Mouse (Mus musculus) v-Abl transformed pro-B cells (cell line): ENCODE measurements around the gene Zbtb24.

Experiments used
- in situ Hi-C, 2 experiments: fragments of 400-800 bp; cut with MboI; formaldehyde crosslinking; loops; one replicate each; pipeline ENCODE4 v1.15.1; 2025; ENCODE audit not compliant: unreplicated experiment in 2 of 2

The Zbtb24 gene

DNA sequence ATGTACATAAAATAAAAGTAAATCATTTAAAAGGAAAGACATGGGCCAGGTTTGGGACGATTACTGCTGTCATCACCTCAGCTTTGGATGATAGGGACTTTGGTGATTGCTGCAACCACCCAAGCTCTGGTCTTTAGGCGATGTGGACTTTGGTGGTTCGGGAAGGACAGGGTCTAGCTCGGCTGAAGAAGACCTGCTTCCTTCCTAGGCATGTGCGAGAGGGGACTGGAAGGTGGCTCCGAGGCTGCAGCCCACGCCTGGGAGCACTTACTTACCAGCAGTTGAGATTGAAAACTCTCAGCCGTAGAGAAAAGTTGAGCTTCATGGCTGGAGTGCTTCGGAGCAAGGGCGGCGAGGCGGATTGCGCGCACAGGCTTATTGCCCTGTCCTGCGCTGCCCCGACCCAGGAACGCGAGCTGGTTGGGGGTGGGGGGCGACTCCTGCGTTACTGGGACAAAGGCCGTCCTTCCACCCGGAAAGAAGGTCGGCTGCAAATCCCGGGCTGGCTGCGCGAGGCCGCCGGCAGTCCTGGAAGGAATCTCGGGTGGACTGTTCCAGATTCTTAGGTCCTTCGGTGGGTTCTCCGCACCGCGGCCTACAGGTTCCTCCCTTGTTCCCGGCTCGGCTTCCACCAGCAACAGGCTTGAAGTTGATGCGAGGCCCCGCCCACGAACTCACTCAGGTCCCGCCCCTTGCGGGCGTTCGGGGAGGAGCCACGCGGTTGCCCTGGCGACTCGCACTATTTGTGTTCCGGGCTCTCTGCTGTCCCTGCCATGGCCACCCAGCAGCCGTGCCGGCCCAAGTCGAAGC is 39.7 kb downstream of the Zbtb24 start, which contains the start of the genes Smpd2 and Ppil6:
Gene Smpd2, minus strand, starts transcription at position 662 of the 810 bp plus-strand sequence.
Gene Ppil6, plus strand, starts transcription at position 732 of the 810 bp plus-strand sequence.
- in situ Hi-C loops, result loop anchor here in 1 of 2 experiments (5.0 kb wide), 1 partner anchor 43 kb away; no protein-coding TSS in a partner anchor

DNA sequence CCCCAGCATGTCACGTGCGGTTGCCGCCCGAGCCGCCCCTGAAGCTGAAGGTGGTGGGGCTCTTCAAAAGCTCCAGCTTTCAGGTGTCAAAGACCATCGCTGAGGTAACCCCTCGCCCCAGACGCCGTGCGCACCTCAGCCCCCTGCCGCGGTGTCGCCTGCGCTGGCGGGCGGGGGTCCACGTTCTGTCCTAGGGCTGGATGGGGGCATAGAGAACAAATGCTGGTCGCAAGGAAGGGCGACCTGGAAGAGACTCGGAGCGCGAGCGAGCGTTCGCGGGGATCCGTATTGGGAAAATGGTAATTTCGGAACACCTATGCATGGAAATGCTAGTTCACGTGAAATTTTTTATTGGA is 40.3 kb downstream of the Zbtb24 start:
- in situ Hi-C loops, result no loop called here

DNA sequence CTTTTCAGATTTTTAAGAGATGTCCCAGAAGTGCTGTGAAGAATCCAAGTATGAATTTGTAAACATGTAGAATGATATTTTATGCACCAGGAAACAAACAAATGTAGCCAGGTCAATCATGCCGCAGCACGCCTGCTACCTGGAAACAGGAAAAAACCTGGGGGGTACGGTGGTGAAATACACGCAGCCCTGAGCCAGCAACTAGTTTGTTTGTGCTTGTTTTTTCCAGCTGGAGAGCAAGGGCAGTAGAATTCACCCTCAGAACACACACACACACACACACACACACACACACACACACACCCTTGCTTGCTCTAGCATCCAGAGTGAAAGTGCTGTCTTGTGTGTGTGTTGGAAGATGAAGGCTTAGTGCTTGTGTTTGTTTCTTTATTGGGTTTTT is 40.9 kb downstream of the Zbtb24 start:
- in situ Hi-C loops, result no loop called here

DNA sequence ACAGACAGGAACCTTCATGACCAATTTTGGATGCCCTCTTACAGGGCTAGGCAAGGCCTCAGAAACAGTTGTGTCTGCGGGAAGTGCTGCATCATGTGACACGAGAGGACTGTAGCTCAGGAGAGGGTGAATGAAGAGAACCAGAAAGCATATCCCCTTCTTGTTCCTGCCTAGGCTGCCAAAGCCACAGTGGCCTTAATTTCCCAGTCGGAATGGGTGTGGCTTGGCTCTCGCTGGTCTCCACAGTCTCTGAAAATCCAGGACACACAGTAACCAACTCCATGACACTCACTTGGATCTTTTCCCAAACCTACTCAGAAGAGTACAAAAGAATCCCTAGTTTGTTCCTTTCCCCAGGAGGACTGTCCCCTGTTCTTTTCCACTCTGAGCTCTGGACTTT is 50.8 kb downstream of the Zbtb24 start:
- in situ Hi-C loops, result loop anchor here (5.0 to 25.0 kb wide), 7 partner anchors 66 to 846 kb away; partner anchors contain the start of genes Ak9 (in 2 of the 2), Fig4 (in 2 of the 2), Cep57l1 (in 1 of the 2) and Foxo3 (in 1 of the 2)

DNA sequence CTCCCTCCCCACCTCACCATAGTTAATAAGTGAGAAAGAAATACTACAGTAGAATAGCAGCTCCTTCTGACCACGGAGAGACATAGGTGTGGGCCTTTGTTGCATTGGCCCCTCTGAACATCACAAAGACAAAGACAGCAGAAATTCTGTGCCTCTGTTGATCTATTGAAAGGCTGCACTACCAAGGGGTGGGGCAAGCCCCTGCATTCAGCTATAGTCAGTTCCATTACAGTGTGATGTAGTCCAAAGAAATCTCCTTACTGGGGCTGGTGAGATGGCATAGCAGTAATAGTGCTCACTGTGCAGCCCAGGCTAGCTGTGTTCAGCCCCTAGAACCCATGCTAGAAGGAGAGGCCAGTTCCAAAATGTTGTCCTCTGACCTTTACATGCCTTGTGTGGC is 54.8 kb downstream of the Zbtb24 start:
- in situ Hi-C loops, result loop anchor here (5.0 to 25.0 kb wide), 9 partner anchors 70 to 850 kb away; partner anchors contain the start of genes Ak9 (in 2 of the 2), Fig4 (in 2 of the 2), Cep57l1 (in 1 of the 2) and Foxo3 (in 1 of the 2)

DNA sequence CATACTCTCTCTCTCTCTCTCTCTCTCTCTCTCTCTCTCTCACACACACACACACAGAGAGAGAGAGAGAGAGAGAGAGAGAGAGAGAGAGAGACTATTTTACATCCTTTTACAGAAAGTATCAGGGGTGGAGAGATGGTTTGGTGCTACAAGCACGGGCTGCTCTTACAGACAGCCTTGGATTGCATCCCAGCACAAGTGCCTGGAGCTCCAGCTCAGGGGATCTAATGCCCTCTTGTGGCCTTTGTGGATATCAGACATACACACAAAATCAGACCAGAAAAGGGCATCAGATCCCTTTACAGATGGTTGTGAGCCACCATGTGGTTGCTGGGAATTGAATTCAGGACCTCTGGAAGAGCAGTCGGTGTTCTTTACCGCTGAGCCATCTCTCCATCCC is 55.3 kb downstream of the Zbtb24 start:
- in situ Hi-C loops, result loop anchor here (5.0 to 25.0 kb wide), 8 partner anchors 71 to 851 kb away; partner anchors contain the start of genes Ak9 (in 1 of the 2), Cep57l1 (in 1 of the 2), Fig4 (in 1 of the 2) and Foxo3 (in 1 of the 2)

DNA sequence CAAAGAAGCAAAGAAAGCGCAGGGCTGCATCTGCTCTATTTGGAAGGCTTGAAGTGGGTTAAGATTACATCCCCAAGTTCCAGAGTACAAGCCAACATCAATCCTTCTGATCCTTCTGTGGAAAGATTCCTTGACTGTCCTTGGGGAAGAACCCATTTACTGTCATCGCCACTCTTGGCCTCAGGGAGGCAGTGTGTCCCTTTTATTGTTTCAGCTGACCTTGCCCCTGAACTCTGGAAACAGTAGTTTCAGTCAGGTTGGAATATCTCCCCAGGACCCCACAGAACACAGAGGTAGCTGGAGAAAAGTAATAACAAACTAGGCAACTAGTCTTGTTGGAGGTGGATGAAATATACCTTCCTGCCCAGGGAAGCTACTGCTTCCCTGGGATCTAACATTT is 59.0 kb downstream of the Zbtb24 start:
- in situ Hi-C loops, result loop anchor here (5.0 to 25.0 kb wide), 8 partner anchors 74 to 854 kb away; partner anchors contain the start of genes Ak9 (in 1 of the 2), Cep57l1 (in 1 of the 2), Fig4 (in 1 of the 2) and Foxo3 (in 1 of the 2)

DNA sequence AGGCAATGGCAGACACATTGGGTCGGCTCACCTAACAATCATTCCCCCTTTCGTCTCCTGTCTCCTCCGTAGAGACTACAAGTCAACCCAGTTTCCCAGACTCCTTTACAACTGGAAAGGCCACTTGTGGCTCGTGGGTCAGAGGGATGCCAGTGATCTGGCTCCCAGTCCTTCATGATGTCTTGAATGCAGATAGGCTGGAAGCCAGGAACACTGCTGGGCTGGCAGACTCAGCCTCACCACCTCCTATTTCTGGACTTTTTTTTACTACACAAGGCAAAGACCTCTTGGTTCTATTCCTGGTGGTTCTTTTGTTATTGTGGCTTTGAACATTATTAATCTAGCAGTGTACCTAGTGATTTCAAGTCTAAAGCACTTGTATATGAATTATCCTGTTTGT is 64.1 kb downstream of the Zbtb24 start:
- in situ Hi-C loops, result loop anchor here (10.0 to 25.0 kb wide), 4 partner anchors 290 to 773 kb away; partner anchors contain the start of genes Cep57l1 (in 2 of the 2), Sesn1 (in 2 of the 2) and Foxo3 (in 1 of the 2)

DNA sequence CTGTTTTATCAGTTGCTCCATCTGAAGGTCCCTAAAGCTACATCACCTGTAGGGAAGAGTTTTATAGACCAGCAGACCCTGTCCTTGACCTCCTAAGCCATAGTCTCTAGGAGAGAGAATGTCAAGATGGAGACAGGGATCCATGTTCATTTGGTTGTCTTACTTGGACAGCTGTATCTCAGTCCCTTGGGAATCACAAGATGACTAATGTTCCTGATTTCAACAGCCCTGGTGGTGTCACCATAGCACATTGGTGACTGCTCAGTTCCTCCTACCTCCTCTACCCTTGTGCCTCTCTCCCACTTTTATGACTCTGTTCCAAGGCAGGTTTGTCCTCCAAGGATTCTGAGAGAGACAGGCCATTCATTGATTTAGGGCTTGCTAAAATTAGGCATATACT is 64.7 kb downstream of the Zbtb24 start:
- in situ Hi-C loops, result loop anchor here (5.0 to 25.0 kb wide), 5 partner anchors 167 to 772 kb away; partner anchors contain the start of genes Cep57l1 (in 2 of the 2), Sesn1 (in 2 of the 2) and Foxo3 (in 1 of the 2)
